Mouse (Mus musculus) stomach, embryonic 14.5 days (tissue): Measurements from ENCODE around the gene Gm10228. TPM values are rescaled to one million over a fixed set of nuclear protein-coding genes. Genes with fewer than 3 reads are reported as not detected.
"Not testable (repeated sequence)": the region's sequence is repeated elsewhere in the genome, so short reads cannot be mapped to it uniquely, and the experiment has no call there.

Experiments
- ATAC-seq: fragments of 200-750 bp; cut with Nextera tagmentation; 2 replicates; pipeline ENCODE4 v1.8.0; 2017; ENCODE audit warnings: low read depth, moderate TSS enrichment; ENCODE audit not compliant: insufficient number of reproducible peaks, insufficient read depth, low FRiP score
- H3K27ac ChIP-seq: fragments of 300-500 bp; sonication (generic); 2 replicates; pipeline ENCODE4 v1.5.1; 2014; ENCODE audit warnings: mild to moderate bottlenecking, low read length, moderate library complexity, mixed read lengths
- H3K27me3 ChIP-seq: fragments of 300-500 bp; sonication (generic); 2 replicates; pipeline ENCODE4 v1.6.1; 2014; ENCODE audit warnings: low read length, control low read depth, mixed read lengths; ENCODE audit not compliant: control insufficient read depth, insufficient read depth
- H3K36me3 ChIP-seq: fragments of 300-500 bp; sonication (generic); 2 replicates; pipeline ENCODE4 v1.6.1; 2014; ENCODE audit warnings: mild to moderate bottlenecking, control low read depth, low read length, moderate library complexity, mixed read lengths; ENCODE audit not compliant: control insufficient read depth, insufficient read depth
- H3K4me1 ChIP-seq: fragments of 300-500 bp; sonication (generic); 2 replicates; pipeline ENCODE4 v1.6.1; 2014; ENCODE audit warnings: low read length, control low read depth, mixed read lengths; ENCODE audit not compliant: control insufficient read depth, insufficient read depth
- H3K4me2 ChIP-seq: fragments of 300-500 bp; sonication (generic); replicated peaks from 2 replicates; pipeline ENCODE4 v1.6.1; 2014; ENCODE audit warnings: low read depth, low read length, control low read depth
- H3K4me3 ChIP-seq: fragments of 300-500 bp; sonication (generic); 2 replicates; pipeline ENCODE4 v1.5.1; 2014; ENCODE audit warnings: low read depth, low read length, control low read depth
- H3K9ac ChIP-seq: fragments of 300-500 bp; sonication (generic); replicated peaks from 2 replicates; pipeline ENCODE4 v1.6.1; 2014; ENCODE audit warnings: low read depth, mild to moderate bottlenecking, control low read depth, low read length, moderate library complexity, mixed read lengths
- H3K9me3 ChIP-seq: fragments of 300-500 bp; sonication (generic); 2 replicates; pipeline ENCODE4 v1.6.1; 2016; ENCODE audit warnings: low read depth, low read length, control low read depth; ENCODE audit not compliant: control insufficient read depth
- WGBS: fragments of 180-500 bp; shearing (Covaris S2); extraction: QIAGEN DNeasy Blood & Tissue Kit; methylation state at CpG from one replicate; pipeline ENCODE4 v1.1.7; 2014; 5-methylcytosine and 5-hydroxymethylcytosine counted together
- polyA plus RNA-seq: library from polyadenylated mRNA; unstranded; fragments of >200 nt; fragmentation: Nextera tagmentation; extraction: Ambion mirVana; gene quantifications from 2 replicates; pipeline ENCODE4 v1.2.1, GENCODE M21; 2014

Gene Gm10228
- not detected in 2 replicates for polyA plus RNA-seq

DNA sequence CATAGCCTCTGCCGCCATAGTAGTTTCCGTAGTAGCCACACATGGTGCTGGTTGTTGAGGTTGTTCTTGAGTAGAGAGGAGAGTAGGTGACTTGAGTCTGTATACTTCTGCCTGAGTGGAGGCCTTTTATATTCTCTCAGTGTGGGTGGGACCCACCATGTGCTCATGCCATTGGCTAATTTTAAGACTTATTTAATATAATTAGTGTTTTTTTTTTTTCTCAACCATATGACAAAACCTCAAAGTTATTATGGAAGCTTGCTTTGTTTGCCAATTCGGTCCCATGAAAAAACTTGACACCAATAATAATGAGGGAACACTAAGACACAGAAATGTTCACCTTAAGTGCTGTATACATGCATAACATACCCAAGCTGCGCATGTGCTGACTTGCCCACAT lies at the start of gene Gm10228:
TSS of gene Gm10228 (minus strand) at position 101 of the 400 bp plus-strand sequence.
- ATAC-seq, H3K4me1 ChIP-seq, H3K36me3 ChIP-seq, H3K4me2 ChIP-seq, H3K27me3 ChIP-seq, H3K9me3 ChIP-seq, H3K9ac ChIP-seq, H3K27ac ChIP-seq, H3K4me3 ChIP-seq: not testable (repeated sequence)
- WGBS: 87% methylated on average over 2 of the region's 4 CpGs

GRCm38 (mm10) chr16:89071041-89071440 lies 29.8 kb upstream of the Gm10228 start:
- not testable (repeated sequence) for ATAC-seq, H3K27me3 ChIP-seq, H3K4me3 ChIP-seq, H3K9me3 ChIP-seq, H3K36me3 ChIP-seq, H3K4me2 ChIP-seq, H3K27ac ChIP-seq, H3K9ac ChIP-seq, H3K4me1 ChIP-seq
- WGBS: 51% methylated on average over 2 of the region's 2 CpGs

DNA sequence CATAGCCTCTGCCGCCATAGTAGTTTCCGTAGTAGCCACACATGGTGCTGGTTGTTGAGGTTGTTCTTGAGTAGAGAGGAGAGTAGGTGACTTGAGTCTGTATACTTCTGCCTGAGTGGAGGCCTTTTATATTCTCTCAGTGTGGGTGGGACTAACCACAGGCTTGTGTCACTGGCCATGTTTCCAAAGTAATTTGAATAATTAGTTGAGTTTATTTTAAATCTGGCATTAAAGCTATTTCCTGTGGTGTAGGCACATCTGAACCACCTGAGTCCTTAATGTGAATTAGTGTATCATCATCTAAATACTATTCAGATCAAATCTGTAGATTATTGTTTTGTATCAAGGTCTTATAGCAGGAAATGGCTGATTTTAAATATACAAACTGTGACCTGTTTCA lies 22.6 kb upstream of the Gm10228 start, which contains the start of gene 1110025L11Rik:
TSS of gene 1110025L11Rik (minus strand) at position 101 of the 400 bp plus-strand sequence.
- H3K27me3 ChIP-seq, H3K36me3 ChIP-seq, H3K4me2 ChIP-seq, ATAC-seq, H3K4me3 ChIP-seq, H3K4me1 ChIP-seq, H3K9me3 ChIP-seq, H3K27ac ChIP-seq, H3K9ac ChIP-seq: not testable (repeated sequence)
- no CpG with 5 or more reads among the region's 2 CpGs for WGBS

DNA sequence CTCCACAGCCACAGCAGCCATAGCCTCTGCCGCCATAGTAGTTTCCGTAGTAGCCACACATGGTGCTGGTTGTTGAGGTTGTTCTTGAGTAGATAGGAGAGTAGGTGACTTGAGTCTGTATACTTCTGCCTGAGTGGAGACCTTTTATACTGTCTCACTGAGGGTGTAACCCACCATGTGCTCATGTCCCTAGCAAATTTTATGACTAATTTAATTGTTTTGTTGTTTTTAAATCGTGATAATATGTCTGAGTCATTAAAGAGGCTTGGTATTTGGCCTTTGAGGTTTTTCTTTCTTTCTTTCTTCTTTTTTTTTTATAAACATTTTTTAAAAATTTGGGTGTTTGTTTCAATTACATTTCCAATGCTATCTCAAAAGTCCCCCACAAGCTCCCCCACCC lies 6.5 kb upstream of the Gm10228 start, which contains the start of gene Krtap6-5:
TSS of gene Krtap6-5 (minus strand) at position 101 of the 400 bp plus-strand sequence.
- Histone ChIP-seq H3K27me3 (no peaks in the 10 kb centered on the region), H3K4me2 (no peak within 1 kb of the TSS), H3K4me3 (no peak within 1 kb of the TSS), H3K9ac (no peak within 1 kb of the TSS), H3K9me3 (no peaks in the 10 kb centered on the region), H3K36me3 (no peaks in the 10 kb centered on the region), H3K27ac (no peak within 1 kb of the TSS), H3K4me1 (no peaks in the 10 kb centered on the region)
- 80% methylated on average over 3 of the region's 3 CpGs for WGBS
- no peak for ATAC-seq

DNA sequence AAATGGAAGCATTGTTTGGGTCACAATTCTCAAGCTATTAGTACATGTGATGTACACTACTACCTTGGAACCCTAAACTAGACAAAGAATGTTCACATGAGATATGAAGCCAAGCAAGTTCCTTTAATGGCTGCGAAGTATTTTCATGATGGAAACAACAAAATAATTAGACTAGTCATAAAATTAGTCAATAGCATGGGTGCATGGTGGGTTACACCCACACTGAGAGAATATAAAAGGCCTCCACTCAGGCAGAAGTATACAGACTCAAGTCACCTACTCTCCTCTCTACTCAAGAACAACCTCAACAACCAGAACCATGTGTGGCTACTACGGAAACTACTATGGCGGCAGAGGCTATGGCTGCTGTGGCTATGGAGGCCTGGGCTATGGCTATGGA lies 9.9 kb downstream of the Gm10228 start, which contains the start of gene Krtap6-1:
TSS of gene Krtap6-1 (plus strand) at position 301 of the 400 bp plus-strand sequence.
- ATAC-seq, H3K27ac ChIP-seq, H3K4me3 ChIP-seq, H3K9ac ChIP-seq, H3K4me1 ChIP-seq, H3K27me3 ChIP-seq, H3K4me2 ChIP-seq, H3K9me3 ChIP-seq, H3K36me3 ChIP-seq: not testable (repeated sequence)
- WGBS: 93% methylated on average over 3 of the region's 3 CpGs

GRCm38 (mm10) chr16:89014984-89015383 lies 26.3 kb downstream of the Gm10228 start, which contains the start of gene Gm10229:
Gene Gm10229 (plus strand): TSS chr16:89015284.
- not testable (repeated sequence) for H3K27me3 ChIP-seq, ATAC-seq, H3K4me3 ChIP-seq, H3K27ac ChIP-seq, H3K36me3 ChIP-seq, H3K4me1 ChIP-seq, H3K9me3 ChIP-seq, H3K4me2 ChIP-seq, H3K9ac ChIP-seq
- 89% methylated on average over 1 of the region's 3 CpGs for WGBS

GRCm38 (mm10) chr16:89013973-89014372 lies 27.3 kb downstream of the Gm10228 start:
- H3K9ac ChIP-seq: no peak overlapping the region
- no peak overlapping the region for H3K4me3 ChIP-seq
- H3K36me3 ChIP-seq: no peaks in the 10 kb centered on the region
- H3K4me2 ChIP-seq: no peak overlapping the region
- H3K27ac ChIP-seq: no peak overlapping the region
- H3K4me1 ChIP-seq: no peaks in the 10 kb centered on the region
- WGBS: 97% methylated on average over 3 of the region's 3 CpGs
- no peaks in the 10 kb centered on the region for H3K27me3 ChIP-seq
- no peak for ATAC-seq
- H3K9me3 ChIP-seq: no peaks in the 10 kb centered on the region

- Histone ChIP-seq H3K9me3 (no peaks in the 10 kb centered on the region), H3K4me1 (no peaks in the 10 kb centered on the region), H3K27me3 (no peaks in the 10 kb centered on the region), H3K27ac (no peak within 1 kb of the TSS), H3K9ac (no peak within 1 kb of the TSS), H3K4me3 (no peak within 1 kb of the TSS), H3K36me3 (no peaks in the 10 kb centered on the region), H3K4me2 (no peak within 1 kb of the TSS)
- ATAC-seq: no peak
- WGBS: 81% methylated on average over 5 of the region's 5 CpGs
These were observed 30.6 kb downstream of the Gm10228 start, which contains the start of gene Krtap22-2 for GRCm38 (mm10) chr16:89010659-89011058. Gene Krtap22-2 (minus strand): TSS chr16:89010759.
